Mouse (Mus musculus) embryo, embryonic 11.5 days (tissue): Measurements from ENCODE around the gene Chrng.

Source experiments
- DNase-seq: peaks from one replicate; pipeline ENCODE4 v3.0.0-alpha.2; 2012; ENCODE audit warnings: low read depth, low spot score

Chrng gene

DNA sequence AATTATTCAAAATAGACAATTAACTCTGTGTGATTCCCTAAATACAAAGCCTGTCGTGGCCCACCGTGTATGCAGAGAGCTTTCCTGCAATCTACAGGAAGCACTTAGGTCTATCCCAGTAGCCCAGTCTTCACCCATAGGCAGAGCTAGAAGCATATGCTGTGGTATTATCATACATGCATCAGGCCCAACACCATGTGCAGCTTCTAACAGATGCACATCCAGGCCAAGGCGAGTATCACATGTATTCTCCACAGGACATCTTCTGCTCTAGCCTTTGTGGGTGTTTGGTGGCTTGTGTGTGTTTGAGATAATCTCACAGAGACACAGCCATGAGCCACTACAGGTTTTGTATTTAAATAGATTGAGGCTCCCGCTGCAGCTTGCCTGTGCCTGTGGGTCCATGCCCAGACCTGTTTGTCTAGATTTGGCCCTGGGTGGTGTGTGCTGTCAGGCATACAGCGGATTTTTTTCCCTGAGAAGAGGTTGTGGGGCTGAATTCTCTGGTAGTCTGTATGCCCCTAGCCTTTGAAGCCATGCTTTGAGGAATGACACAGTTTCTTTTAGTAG, 47.7 kb downstream of the Chrng start:
- DNase-seq = no peak

DNA sequence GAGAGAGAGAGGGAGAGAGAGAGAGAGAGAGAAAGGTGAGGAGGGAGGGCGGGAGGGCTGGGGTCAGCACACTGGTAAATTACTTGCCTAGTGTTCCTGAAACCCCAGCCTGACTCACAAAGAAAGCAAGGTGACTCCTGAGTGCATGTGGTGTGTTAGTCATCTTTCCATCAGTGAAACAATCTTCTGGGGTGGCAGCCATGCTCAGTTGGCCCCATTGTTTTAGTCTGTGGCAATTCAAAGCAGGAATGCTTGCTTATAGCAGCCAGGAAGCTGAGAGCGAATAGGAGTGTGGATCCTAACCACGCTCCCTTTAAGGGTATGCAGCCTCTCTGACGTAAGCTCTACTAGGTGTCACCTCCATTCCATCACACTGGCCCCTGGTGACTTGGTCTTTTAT, 50.7 kb downstream of the Chrng start:
- DNase-seq = no peak

DNA sequence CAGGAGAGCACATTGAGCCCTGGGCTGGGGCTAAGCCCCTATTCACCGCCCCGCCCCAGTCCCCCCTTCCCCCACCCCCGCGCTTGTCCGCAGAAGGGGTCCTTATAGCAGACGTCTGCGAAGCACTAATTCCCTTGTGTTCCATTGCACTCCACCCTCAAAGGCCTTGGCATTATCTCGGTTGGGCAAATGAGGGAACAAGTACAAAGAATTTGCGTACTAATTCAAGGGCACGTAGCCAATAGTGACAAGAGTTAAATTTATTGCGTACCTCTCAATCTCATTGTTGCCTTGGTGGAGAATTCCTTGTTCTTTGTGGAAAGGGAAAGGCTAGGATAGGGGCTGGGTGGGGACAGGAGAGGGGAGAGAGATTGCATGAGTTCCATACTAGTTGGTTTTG, 53.2 kb downstream of the Chrng start:
- DNase-seq = no peak

GRCm38 (mm10) chr1:87258484-87258883, 54.0 kb downstream of the Chrng start:
- no peak for DNase-seq

DNA sequence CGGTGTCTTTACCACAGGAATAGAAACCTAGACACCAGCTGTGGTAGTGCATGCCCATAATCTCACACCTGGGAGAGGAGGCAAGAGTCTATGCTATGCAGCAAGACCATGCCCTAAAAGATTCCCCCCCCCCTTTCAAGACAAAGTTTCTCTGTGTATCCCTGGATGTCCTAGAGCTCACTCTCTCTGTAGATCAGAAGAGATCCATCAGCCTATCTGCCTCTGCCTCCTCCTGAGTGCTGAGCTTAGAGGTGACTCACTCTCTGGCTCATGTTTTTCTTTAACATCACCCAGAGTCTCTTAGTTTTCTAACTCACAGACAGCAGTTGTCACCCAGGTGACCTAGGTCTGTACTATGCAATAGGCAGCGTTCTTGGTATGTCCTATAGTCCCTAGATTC, 54.9 kb downstream of the Chrng start:
- DNase-seq = no peak
